Mouse (Mus musculus): ENCODE measurements around the gene Kcnj2. TPM values are rescaled to one million over a fixed set of nuclear protein-coding genes. Genes with fewer than 3 reads are reported as not detected.

The Kcnj2 gene
- total RNA-seq (2021) = 1 to 10 TPM; 7.6 to 7.9 TPM

DNA sequence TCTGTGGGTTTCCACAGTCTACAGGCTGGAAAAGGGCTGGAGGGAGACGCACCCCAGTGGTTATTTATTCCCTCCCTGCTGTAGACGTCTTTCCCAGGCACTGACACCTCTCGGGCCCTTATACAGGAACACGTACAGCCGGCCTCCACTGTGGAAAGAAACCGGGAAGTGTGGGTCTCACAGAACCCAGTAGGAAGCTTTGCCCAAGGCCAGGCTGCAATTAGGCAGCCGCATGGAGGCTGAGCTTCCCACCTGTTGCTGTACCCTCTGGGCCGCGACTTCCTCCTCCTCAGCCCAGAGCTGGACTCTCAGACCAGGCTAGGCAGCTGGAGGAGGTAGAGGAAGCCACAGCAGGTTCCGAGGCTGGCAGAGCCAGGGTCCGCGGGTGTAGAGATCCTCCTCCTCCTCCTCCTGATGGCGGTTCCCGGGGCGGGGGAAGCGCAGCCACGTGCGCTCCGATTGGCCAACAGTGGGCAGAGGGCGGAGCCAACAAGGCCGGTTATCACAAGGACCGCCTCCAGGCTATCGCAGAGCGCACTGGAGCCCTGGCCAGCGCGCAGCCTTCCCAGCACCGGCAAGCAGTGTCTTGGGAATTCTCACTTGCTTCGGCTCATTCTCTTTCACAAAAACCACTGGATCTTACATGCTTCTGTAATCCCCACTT, at the start of gene Kcnj2:
TSS of gene Kcnj2 (plus strand) at position 530 of the 664 bp plus-strand sequence.
- intact Hi-C loops (cut with DNase I) = loop anchor here (2.0 to 5.0 kb wide), 3 partner anchors 382 to 529 kb away; no protein-coding TSS in a partner anchor
- peak; percentile 93 to 95 for DNase-seq (ENCODE audit: extremely low spot score in 1 of 2, low spot score in 2 of 2)

DNA sequence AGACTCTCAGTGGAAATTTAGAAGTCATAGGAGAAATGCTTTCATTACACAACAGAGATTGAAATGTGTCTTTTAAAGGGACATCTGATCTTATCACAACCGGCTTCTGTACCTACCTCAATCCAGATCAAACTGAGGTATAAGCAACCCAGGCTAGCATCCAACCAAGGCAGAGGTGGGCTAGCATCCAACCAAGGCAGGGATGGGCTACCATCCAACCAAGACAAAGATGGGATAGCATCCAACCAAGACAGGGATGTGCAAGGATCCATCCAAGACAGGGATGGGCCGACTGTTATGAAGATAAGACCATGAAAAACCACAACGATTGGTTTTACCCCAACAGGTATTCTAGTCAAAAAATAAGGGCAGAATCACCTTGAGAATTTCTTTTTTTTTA, 49.8 kb upstream of the Kcnj2 start:
- DNase-seq (ENCODE audit: extremely low spot score in 1 of 2, low spot score in 2 of 2) = no peak
- intact Hi-C loops (cut with DNase I) = no loop called here

DNA sequence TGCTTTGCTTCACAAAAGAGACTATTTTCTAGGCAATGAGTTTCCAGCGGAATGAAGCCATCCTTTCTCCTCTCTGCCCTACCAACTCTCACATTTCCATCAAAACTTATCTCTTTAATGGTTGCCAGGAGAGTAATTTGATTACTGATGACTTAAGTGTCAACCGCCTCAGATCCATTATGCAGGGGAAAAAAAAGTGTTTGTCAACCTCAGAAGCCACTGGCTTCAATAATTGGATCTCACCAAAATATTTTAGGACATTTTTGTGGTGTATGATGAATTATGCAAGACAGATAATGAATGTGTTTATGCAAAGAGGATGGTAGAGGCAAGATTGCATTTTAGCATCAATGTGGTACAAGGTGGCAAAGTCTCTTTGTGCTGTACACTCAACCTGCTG, 45.8 kb upstream of the Kcnj2 start:
- intact Hi-C loops (cut with DNase I) = no loop called here
- DNase-seq (ENCODE audit: extremely low spot score in 1 of 2, low spot score in 2 of 2) = no peak

DNA sequence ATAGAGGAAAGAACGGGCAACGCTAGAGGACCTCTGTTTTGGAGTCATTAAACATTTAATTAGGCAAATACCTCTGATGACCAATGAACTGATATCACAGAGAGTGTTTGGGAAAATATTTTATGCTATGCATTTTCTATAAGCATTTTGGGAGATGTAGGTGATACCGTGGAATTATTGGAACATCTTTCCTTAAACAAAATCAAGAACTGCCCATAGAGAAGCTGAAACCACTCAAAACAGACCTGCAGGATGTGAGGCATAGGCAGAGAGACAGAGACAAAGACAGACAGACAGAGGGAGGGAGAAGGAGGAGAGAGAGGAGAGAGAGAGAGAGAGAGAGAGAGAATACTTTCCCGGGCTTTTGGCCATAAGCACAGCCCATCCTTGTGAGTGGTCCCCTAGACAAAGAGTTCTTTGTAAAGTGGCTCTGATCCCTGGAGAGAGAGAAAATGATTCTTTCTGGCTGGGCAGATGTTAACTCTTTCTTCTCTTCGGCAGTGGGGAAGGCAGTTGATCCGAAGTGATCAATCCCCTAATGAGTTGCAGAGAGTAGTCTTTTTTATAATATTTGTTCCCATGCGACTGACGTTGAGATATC, 43.2 kb upstream of the Kcnj2 start:
- DNase-seq (ENCODE audit: extremely low spot score in 1 of 2, low spot score in 2 of 2) = no peak
- intact Hi-C loops (cut with DNase I) = no loop called here

DNA sequence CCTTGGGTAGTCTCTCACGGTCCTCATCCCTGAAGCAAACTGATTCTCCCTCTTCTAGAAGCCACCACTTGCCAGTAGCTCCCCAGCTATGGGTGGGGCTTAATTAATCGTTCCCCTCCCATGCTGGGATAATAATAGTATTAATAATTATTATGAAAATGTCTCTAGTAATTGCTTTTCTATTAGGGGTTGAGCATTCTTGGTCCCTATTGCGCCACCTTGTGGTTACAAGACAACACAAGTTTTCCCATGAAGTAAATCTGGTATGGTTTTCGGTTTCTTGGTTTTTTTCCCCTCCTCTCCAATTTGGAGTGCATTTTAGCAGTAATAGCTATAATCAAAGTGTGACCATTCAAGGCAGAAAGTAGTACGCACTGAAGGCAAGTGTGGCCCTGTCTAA, 23.8 kb upstream of the Kcnj2 start:
- DNase-seq (ENCODE audit: extremely low spot score in 1 of 2, low spot score in 2 of 2) = no peak
- intact Hi-C loops (cut with DNase I) = no loop called here

DNA sequence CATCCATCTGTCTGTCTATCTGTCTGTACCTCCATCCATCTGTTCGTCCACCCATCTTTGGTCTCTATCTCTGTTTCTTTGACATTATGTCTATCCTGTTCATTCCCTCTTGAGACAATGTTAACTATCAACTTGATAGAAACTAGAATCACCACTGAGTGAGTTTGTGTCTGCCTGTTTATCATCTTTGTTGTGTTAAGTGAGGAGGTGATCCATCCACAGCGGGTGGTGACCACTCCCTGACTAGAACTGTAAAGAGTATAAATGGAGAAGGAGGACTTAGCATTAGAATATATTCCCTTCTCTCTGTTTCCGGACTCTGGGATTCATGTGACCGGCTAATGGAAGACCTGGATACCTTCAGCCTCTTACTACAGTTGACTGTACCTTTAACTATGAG, 22.7 kb upstream of the Kcnj2 start:
- intact Hi-C loops (cut with DNase I) = no loop called here
- no peak for DNase-seq (ENCODE audit: extremely low spot score in 1 of 2, low spot score in 2 of 2)

DNA sequence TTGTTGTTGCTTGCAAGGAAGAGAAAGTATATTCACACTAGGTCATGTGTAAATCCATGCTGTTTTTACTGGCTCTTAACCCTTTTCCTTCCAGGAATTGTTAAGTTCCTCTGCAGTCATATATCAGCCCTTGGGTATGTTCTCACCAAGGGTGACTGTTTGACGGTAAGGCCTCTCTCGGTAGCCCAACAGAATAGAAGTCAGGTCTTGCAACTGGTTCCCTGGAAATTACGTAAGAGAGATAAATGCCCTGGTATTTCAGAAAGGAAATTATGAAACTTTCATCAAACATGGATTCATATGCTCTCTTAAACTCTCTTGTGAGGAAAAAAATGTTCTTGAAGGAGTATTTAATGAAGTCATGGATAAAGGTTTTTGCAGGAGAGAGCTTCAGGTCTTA, 11.7 kb upstream of the Kcnj2 start:
- no peak for DNase-seq (ENCODE audit: extremely low spot score in 1 of 2, low spot score in 2 of 2)
- intact Hi-C loops (cut with DNase I) = no loop called here

DNA sequence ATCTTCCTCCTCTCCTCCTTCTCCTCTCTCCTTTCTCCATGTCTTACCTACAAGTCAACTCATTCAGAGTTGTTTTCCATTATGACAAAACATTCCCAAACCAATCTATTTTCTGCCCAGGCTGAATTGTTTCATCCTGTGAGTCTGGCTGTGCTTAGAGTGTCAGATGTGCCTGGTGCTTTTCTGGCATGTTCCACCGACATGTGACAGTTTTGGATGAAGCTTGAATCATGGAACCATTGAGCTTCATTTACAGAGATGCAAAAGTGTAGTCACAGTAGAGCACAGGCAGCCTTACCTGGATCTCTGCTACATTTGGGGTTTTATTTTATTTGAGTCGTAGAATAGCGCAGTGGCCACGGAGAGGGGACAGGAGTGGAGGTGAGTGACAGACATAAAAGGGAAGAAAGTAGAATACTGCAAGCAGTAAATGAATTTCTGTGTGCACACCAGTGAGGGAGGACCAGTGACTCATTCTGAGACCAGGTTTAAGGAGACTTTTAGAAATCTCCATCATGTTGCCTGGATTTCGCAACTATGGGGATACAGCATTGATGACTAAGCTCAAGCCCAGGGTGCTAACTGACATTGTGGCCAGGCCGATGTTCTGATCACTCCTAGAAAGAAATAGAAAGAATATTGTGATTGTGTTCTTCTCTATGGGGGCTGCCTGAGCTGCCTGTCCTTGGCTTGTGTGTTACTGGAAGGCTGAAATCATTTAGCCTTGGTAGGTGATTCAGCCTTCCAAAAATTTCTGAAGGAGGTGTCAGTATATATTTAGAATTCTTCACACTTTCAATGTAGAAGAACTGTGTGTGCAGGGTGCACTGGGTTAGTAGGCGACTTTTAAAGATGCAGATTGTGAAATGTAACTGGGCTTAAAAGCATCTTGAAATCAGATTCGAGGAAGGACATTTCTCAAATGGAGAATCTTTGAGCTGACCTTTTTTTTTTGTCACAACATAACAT, 10.8 kb upstream of the Kcnj2 start:
- intact Hi-C loops (cut with DNase I) = no loop called here
- no peak for DNase-seq (ENCODE audit: extremely low spot score in 1 of 2, low spot score in 2 of 2)

DNA sequence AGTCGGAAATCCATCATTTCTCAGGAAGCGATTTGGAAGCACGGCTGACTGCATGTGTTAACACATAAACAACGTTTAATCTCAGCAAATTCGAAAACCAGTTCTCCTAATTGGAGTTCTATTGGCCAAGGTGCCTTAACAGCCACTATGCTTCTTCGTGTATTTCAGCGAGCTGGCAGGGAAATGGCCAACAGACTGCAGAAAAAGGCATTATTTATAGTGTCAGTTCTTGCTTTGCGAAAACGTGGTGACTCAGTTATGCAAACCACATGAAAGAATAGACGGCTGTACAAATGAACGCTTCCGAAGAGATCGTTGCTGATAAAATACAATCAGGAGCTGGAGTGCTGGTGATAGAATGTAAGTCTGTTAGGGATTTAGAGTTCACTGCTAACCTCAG, 9.9 kb upstream of the Kcnj2 start:
- DNase-seq (ENCODE audit: extremely low spot score in 1 of 2, low spot score in 2 of 2) = no peak
- intact Hi-C loops (cut with DNase I) = no loop called here

DNA sequence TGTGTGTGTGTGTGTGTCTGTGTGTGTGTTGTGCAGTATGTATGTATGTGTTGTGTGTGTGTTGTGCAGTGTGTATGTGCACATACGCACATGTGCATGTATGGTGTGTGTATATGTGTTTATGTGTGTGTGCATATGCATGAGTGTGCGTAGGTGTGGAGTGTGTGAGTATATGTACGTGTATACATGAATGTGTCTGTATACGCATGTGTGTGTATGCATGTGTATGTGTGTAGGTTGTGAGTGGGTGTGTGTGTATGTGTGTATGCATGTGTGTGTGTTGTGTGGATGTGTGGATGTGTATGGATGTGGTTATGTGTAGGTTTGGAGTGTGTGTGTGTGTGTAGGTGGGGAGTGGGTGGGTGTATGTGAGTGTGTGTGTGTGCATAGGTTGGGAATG, 8.5 kb upstream of the Kcnj2 start:
- intact Hi-C loops (cut with DNase I) = no loop called here
- DNase-seq (ENCODE audit: extremely low spot score in 1 of 2, low spot score in 2 of 2) = no peak

DNA sequence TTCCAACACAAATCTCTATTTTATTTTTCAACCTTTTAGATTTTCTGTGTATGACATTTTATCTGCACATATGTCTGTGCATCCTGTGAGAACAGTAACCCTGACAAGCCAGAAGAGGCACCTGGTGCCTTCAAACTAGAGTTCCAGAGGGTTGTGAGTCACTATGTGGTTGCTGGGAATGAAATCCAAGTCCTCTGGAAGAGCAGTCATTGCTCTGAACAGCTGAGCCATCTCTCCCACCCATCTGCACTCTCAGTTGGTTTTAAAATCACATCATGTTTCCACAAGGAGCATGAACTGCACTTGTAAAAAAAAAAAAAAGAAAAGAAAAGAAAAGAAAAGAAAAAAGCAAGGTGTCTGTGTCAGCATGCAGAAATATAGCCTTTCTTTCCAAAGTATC, 6.5 kb upstream of the Kcnj2 start:
- no peak for DNase-seq (ENCODE audit: extremely low spot score in 1 of 2, low spot score in 2 of 2)
- intact Hi-C loops (cut with DNase I) = no loop called here

DNA sequence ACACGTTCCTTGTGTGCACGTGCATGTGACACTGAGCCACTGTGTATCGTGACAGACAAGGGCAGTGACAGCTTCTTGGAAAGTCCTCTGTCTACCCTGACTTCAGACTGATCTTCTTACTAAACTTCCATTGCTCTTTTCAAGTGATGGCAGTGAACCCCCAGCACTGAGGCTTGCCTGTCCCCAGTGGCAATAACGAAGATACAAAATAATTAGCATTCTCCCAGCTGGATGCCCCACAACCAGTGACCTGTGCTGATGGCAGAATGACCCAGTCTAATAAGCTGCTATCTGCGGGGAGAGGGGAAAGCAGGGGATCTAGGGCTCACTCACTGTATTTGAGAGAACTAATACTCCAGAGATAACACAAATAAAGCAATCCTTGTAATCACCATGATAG, 5.7 kb upstream of the Kcnj2 start:
- DNase-seq (ENCODE audit: extremely low spot score in 1 of 2, low spot score in 2 of 2) = no peak
- intact Hi-C loops (cut with DNase I) = loop anchor here (5.0 kb wide), 1 partner anchor 488 kb away; no protein-coding TSS in a partner anchor

DNA sequence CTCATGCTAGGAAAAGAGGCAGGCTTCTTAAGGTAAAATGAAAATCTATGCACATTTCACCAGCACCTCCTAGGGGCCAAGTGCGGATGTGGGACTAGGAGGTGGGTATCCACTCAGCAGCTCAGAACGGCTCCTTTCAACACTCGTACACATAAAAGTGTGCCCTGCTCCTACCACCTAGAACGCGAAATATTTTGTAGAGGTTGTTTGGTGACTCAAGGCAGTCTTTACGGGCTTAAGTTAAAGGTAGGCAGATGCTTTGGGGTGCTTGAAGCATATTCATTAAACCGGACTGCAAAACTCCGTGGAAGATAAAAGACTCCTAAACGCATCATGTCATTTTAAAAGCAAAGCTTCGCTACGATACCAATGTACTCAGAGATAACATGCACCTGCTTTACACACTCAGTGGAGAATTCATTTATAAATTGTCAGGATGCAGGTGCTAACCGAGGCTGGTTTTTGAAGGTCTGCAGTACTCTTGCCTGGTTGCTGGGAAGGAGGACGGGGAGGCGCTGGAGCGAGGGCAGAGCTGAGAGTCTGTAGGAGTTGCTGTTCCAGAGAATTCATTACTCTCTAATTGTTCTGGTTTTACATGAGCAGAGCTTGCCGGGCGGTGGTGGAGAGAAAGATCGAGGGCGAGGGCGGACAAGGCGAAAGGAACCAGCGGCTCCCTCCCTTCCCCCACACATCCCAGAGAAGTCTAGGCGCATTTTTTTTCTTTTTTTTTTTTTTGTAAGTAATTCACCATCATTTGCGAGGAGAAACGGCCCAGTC, 1.0 kb upstream of the Kcnj2 start:
- intact Hi-C loops (cut with DNase I) = loop anchor here (2.0 to 5.0 kb wide), 3 partner anchors 382 to 528 kb away; no protein-coding TSS in a partner anchor
- DNase-seq (ENCODE audit: extremely low spot score in 1 of 2, low spot score in 2 of 2) = peak; percentile 50 to 54

DNA sequence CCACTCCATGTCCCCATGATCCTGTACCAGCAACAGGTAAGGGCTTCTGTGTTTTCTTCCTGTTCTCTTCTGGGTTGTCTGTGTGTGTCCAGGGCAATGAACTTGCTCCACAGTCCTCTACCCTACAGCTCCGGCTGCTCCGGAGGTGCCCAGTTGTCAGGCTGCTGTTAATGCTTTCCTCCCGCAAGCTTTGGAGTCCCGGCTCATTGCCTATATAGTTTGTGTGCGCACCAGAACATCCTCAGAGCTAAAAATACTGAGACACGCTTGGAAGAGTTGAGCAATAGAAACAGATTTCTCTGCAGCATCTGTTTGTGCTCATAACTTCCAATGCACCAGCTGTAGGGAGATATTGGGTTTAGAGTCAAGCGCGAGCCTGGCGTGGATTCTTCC, 331 bp downstream of the Kcnj2 start:
- intact Hi-C loops (cut with DNase I) = loop anchor here (2.0 to 5.0 kb wide), 2 partner anchors 381 to 461 kb away; no protein-coding TSS in a partner anchor
- DNase-seq (ENCODE audit: extremely low spot score in 1 of 2, low spot score in 2 of 2) = peak in 1 of 2 experiments; percentile 26

DNA sequence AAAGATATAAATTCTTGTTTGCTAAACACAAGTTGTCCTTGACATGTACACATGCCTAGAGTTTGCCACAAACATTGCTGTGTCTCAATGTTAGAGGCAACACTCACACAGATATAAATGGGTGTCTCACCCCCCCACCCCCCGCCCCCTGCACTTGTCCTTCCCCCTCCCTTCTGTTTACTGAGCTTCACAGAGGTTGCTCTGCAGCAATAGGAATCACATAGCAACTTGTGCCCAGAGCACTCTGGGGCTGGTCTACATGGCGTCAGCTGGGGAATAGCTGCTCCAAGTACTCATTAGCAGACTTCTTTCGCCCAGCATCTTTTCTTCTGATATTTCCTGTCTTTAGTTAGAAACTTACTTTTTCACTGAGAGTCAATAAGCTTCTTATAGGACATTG, 1.8 kb downstream of the Kcnj2 start:
- intact Hi-C loops (cut with DNase I) = loop anchor here (2.0 to 5.0 kb wide), 2 partner anchors 380 to 459 kb away; no protein-coding TSS in a partner anchor
- DNase-seq (ENCODE audit: extremely low spot score in 1 of 2, low spot score in 2 of 2) = no peak

DNA sequence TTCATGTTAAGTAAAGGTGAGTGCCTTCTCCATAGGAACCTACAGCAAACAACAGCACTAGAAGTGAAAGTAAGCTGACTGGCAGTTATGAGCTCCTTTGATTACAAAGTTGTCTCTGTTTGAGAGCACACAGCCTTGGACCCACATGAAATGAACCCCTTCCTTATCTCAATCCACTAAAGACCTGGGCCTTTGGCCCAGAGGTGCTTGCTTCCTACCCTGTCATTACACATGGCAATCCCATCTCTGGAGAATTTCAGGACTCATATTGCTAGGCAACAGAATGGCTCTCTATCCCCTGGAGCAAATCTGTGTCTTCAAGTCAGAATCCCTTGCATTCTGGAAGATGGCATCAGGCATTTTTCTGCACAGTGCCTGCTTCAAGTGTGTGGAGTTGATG, 4.5 kb downstream of the Kcnj2 start:
- intact Hi-C loops (cut with DNase I) = no loop called here
- no peak for DNase-seq (ENCODE audit: extremely low spot score in 1 of 2, low spot score in 2 of 2)

DNA sequence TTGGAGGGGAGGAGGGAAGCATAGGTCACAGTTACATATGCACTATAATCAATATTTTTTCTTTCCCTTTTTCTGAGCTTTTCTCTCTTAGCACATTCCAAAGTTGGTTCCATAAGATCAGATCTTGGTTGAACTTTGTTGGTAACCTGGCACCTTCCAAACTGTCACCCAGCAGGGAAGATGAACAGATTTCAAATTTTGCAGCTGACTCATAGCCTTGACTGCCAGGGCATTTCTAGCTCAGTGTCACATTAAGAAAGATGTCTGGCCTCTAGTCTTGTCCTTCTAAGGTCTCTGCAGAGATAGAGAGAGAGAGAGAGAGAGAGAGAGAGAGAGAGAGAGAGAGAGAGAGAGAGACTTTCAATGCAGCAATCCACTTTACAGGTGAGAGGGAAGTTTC, 8.2 kb downstream of the Kcnj2 start:
- DNase-seq (ENCODE audit: extremely low spot score in 1 of 2, low spot score in 2 of 2) = no peak
- intact Hi-C loops (cut with DNase I) = no loop called here

DNA sequence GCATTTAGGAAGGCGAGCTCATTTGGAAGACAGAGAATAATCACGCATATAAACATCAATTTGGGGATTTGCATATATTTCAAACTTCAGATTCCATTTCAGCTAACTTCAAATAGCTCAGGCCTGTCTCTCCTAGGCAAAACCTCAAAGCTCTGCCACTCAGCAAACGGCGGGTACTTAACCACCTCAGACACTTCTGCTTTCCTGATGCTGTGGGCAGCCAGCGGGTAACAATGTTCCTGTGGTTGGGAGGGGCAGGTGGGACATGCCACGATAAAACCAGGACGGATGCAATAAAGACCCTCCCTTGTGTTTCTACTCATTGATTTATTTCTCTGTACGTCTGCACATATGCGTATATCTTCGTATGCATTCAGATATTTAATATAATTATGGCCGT, 12.1 kb downstream of the Kcnj2 start:
- intact Hi-C loops (cut with DNase I) = no loop called here
- no peak for DNase-seq (ENCODE audit: extremely low spot score in 1 of 2, low spot score in 2 of 2)

DNA sequence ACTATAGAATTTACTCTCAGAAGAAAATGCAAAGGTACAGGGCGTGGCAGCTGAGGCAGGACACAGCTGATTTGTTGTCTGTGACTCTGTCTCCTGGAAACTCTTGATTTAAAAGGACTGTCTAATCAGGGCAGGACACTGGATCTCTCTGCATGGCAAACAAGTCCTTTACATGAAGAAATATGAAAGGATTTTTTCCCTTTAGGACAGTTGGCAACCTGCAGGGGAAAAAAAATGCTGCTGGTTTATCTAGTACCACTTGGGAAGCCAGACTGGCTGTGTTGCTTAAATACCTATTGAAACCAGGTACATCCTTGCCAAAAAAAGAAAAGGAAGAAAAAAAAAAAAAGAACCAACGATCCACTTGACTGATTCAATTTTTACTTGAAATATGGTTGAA, 17.0 kb downstream of the Kcnj2 start:
- no peak for DNase-seq (ENCODE audit: extremely low spot score in 1 of 2, low spot score in 2 of 2)
- intact Hi-C loops (cut with DNase I) = no loop called here
